In the genomic region with DNA sequence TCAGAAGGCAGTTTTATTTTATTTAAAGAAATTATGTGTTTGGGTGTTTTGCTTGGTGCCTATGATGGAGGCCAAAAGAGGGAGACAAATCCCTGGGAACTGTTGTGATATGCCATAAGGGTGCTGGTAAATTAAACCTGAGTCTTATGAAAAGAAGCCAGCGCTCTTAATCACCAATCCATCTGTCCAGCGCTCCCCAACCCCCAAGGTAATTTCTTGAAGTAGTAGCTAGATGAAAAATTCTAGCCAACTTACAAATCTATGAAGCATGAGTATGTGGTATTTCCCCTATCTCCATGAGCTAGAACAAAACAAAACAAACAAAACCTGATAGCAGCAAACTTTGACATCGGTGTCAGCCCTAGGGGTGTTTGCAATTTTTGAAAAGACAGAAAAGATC, we compare ENCODE assay signal across 9 mouse cellular contexts. TPM values are rescaled to one million over a fixed set of nuclear protein-coding genes. Genes with fewer than 3 reads are reported as not detected.
DNase-seq lines count a peak whose midpoint lies in the region; ATAC-seq and TF ChIP-seq lines count a peak whose summit lies in the region.
"Had no signal": no experiment of that assay in that cellular context is flagged by ENCODE, and none has a peak within 500 bp of the region (broad histone marks: within the 10 kb centered on the region; RNA-seq: fewer than 3 reads in every experiment).

No protein-coding gene starts in this region.

- DNase-seq in embryonic facial prominence, embryonic 10.5 days (ENCODE audit: low spot score), result no peak
- no peak for DNase-seq in layer of hippocampus, adult 2 months (ENCODE audit: low spot score in 2 of 2)
- DNase-seq in layer of hippocampus, adult 8-10 months (ENCODE audit: low spot score in 2 of 2), result no peak
- DNase-seq in spleen, postnatal 4 days (ENCODE audit: low spot score in 2 of 2), result no peak
- no peak for DNase-seq in spleen, adult 12 weeks (ENCODE audit: low spot score)

- no peaks in the 10 kb centered on the region for H3K9me3 ChIP-seq in embryonic facial prominence, embryonic 12.5 days
- H3K9me3 ChIP-seq in embryonic facial prominence, embryonic 10.5 days, result no peaks in the 10 kb centered on the region
- no peaks in the 10 kb centered on the region for H3K9me3 ChIP-seq in hindbrain, embryonic 12.5 days (replicated peaks)
- H3K9me3 ChIP-seq: liver, embryonic 13.5 days had no signal

- TF ChIP-seq CTCF in layer of hippocampus, adult 2 months (conservative IDR thresholded peaks at IDR 0.05), result no peak

- H3K36me3 ChIP-seq in embryonic facial prominence, embryonic 12.5 days, result 0 out of 2 replicates have a peak, but pooled peaks cover 3% of the 10 kb centered on the region
- no peaks in the 10 kb centered on the region for H3K36me3 ChIP-seq in embryonic facial prominence, embryonic 10.5 days (replicated peaks)
- peaks cover 4% of the 10 kb centered on the region for H3K36me3 ChIP-seq in hindbrain, embryonic 12.5 days
- H3K36me3 ChIP-seq in myocyte (ENCODE audit: control insufficient read depth, insufficient read depth), result no peaks in the 10 kb centered on the region
- H3K36me3 ChIP-seq: liver, embryonic 13.5 days had no signal

- no peaks in the 10 kb centered on the region for H3K79me2 ChIP-seq in myocyte (ENCODE audit: control insufficient read depth, insufficient read depth)

- H3K27me3 ChIP-seq in embryonic facial prominence, embryonic 12.5 days, result no peaks in the 10 kb centered on the region
- H3K27me3 ChIP-seq in embryonic facial prominence, embryonic 10.5 days (replicated peaks; ENCODE audit: low read depth, poor library complexity, severe bottlenecking), result no peaks in the 10 kb centered on the region
- H3K27me3 ChIP-seq in hindbrain, embryonic 12.5 days, result no peaks in the 10 kb centered on the region
- no peaks in the 10 kb centered on the region for H3K27me3 ChIP-seq in myocyte (ENCODE audit: control insufficient read depth, insufficient read depth, insufficient read length)
- H3K27me3 ChIP-seq: liver, embryonic 13.5 days had no signal

- peak overlapping the region; percentile 68 for H3K4me2 ChIP-seq in embryonic facial prominence, embryonic 12.5 days (replicated peaks)
- H3K4me2 ChIP-seq in hindbrain, embryonic 12.5 days (replicated peaks), result peak overlapping the region; percentile 62
- H3K4me2 ChIP-seq in myocyte (ENCODE audit: low read depth), result peak overlapping the region; percentile 60

- 78% methylated on average over 3 of the region's 3 CpGs for WGBS in embryonic facial prominence, embryonic 12.5 days
- 84% methylated on average over 3 of the region's 3 CpGs for WGBS in embryonic facial prominence, embryonic 10.5 days
- 84% methylated on average over 3 of the region's 3 CpGs for WGBS in hindbrain, embryonic 12.5 days

- no peak overlapping the region for H3K4me3 ChIP-seq in embryonic facial prominence, embryonic 12.5 days
- H3K4me3 ChIP-seq in embryonic facial prominence, embryonic 10.5 days, result no peak overlapping the region
- no peak overlapping the region for H3K4me3 ChIP-seq in layer of hippocampus, adult 2 months
- no peak overlapping the region for H3K4me3 ChIP-seq in hindbrain, embryonic 12.5 days
- H3K4me3 ChIP-seq in myocyte, result no peak overlapping the region

- no peak overlapping the region for H3K27ac ChIP-seq in embryonic facial prominence, embryonic 12.5 days
- no peak overlapping the region for H3K27ac ChIP-seq in embryonic facial prominence, embryonic 10.5 days (replicated peaks)
- H3K27ac ChIP-seq in layer of hippocampus, adult 2 months, result peak overlapping the region; percentile 24; the same call in 1 of the 2 replicates
- H3K27ac ChIP-seq in hindbrain, embryonic 12.5 days, result no peak overlapping the region
- H3K27ac ChIP-seq: liver, embryonic 13.5 days had no signal

- H3K4me1 ChIP-seq in embryonic facial prominence, embryonic 12.5 days, result peaks cover 15% of the 10 kb centered on the region; the same call in 1 of the 2 replicates
- H3K4me1 ChIP-seq in embryonic facial prominence, embryonic 10.5 days, result peaks cover 21% of the 10 kb centered on the region
- peaks cover 13% of the 10 kb centered on the region for H3K4me1 ChIP-seq in hindbrain, embryonic 12.5 days

- no peak overlapping the region for H3K9ac ChIP-seq in embryonic facial prominence, embryonic 12.5 days
- no peak overlapping the region for H3K9ac ChIP-seq in hindbrain, embryonic 12.5 days

- no peak for TF ChIP-seq POLR2A in myocyte (IDR thresholded peaks at IDR 0.05; ENCODE audit: insufficient read length, low read depth)

- no peak for ATAC-seq in embryonic facial prominence, embryonic 12.5 days (ENCODE audit: insufficient number of reproducible peaks, insufficient read depth, low FRiP score, low TSS enrichment)
- no peak for ATAC-seq in hindbrain, embryonic 12.5 days (ENCODE audit: low FRiP score)

- no peak overlapping the region for H3ac ChIP-seq in myocyte (ENCODE audit: control insufficient read depth, insufficient read length)

TF ChIP-seq in myocyte, 11 proteins besides CTCF, POLR2A, EP300 and RAD21:
- TF ChIP-seq TCF3 (IDR thresholded peaks at IDR 0.05; ENCODE audit: insufficient read length, low read depth), result no peak
- no peak for TF ChIP-seq CEBPB (IDR thresholded peaks at IDR 0.05; ENCODE audit: insufficient read depth, poor library complexity, severe bottlenecking)
- no peak for TF ChIP-seq MYOD1 (IDR thresholded peaks at IDR 0.05; ENCODE audit: control insufficient read depth in 1 of 3, insufficient read length in 2 of 3, low read depth in 2 of 3)
- TF ChIP-seq MAX (IDR thresholded peaks at IDR 0.05; ENCODE audit: low read depth), result no peak
- no peak for TF ChIP-seq REST (IDR thresholded peaks at IDR 0.05; ENCODE audit: insufficient read depth, insufficient read length)
- no peak for TF ChIP-seq E2F4 (IDR thresholded peaks at IDR 0.05; ENCODE audit: insufficient read depth)
- no peak for TF ChIP-seq MYOG (IDR thresholded peaks at IDR 0.05; ENCODE audit: control insufficient read depth in 1 of 3, insufficient read depth in 1 of 3, insufficient read length in 2 of 3, low read depth in 2 of 3)
- TF ChIP-seq TCF12 (IDR thresholded peaks at IDR 0.05; ENCODE audit: insufficient read depth, poor library complexity, severe bottlenecking), result no peak
- no peak for TF ChIP-seq SRF (IDR thresholded peaks at IDR 0.05; ENCODE audit: control insufficient read depth, insufficient read length, low read depth)
- TF ChIP-seq USF1 (IDR thresholded peaks at IDR 0.05; ENCODE audit: low read depth), result no peak
- TF ChIP-seq POLR2AphosphoS2 (IDR thresholded peaks at IDR 0.05; ENCODE audit: insufficient read length, low read depth), result no peak

RNA-seq across cellular contexts. Expression of gene Mapkbp1, which starts 1.2 kb away (rescaled TPM):
- 3.9 and 4.0 TPM in 2 replicates for polyA plus RNA-seq in embryonic facial prominence, embryonic 12.5 days (2016; fragmentation: Nextera tagmentation; extraction: Ambion mirVana)
- polyA plus RNA-seq in embryonic facial prominence, embryonic 10.5 days (2016; fragmentation: Nextera tagmentation; extraction: Ambion mirVana), result 3.5 and 4.0 TPM in 2 replicates
- 10 to 100 TPM; 43.7 to 45.6 TPM for total RNA-seq in layer of hippocampus, adult 2 months (2021)
- total RNA-seq in layer of hippocampus, adult 8-10 months (2022), result 10 to 100 TPM; 38.0 to 56.3 (median 47.2) TPM
- polyA plus RNA-seq in hindbrain, embryonic 12.5 days (2016; fragmentation: Nextera tagmentation; extraction: Ambion mirVana), result 5.6 and 6.0 TPM in 2 replicates
- polyA plus RNA-seq in myocyte (2012; fragmentation: generic; extraction: Trizol), result 6.4 TPM

RNA-seq across cellular contexts. Expression of gene Jmjd7, which starts 56.0 kb away (rescaled TPM):
- polyA plus RNA-seq in embryonic facial prominence, embryonic 12.5 days (2016; fragmentation: Nextera tagmentation; extraction: Ambion mirVana), result 19.0 and 24.1 TPM in 2 replicates
- polyA plus RNA-seq in embryonic facial prominence, embryonic 10.5 days (2016; fragmentation: Nextera tagmentation; extraction: Ambion mirVana), result 20.4 and 20.6 TPM in 2 replicates
- 1 to 10 TPM; 5.5 to 6.6 TPM for total RNA-seq in layer of hippocampus, adult 2 months (2021)
- 1 to 10 TPM; 3.6 to 5.7 (median 4.2) TPM for total RNA-seq in layer of hippocampus, adult 8-10 months (2022)
- polyA plus RNA-seq in hindbrain, embryonic 12.5 days (2016; fragmentation: Nextera tagmentation; extraction: Ambion mirVana), result 22.2 and 22.4 TPM in 2 replicates
- polyA plus RNA-seq in myocyte (2012; fragmentation: generic; extraction: Trizol), result 10.7 TPM

RNA-seq across cellular contexts. Expression of gene Gm28042, which starts 56.0 kb away (rescaled TPM):
- polyA plus RNA-seq in embryonic facial prominence, embryonic 12.5 days (2016; fragmentation: Nextera tagmentation; extraction: Ambion mirVana), result 6.1 and 6.4 TPM in 2 replicates
- polyA plus RNA-seq in embryonic facial prominence, embryonic 10.5 days (2016; fragmentation: Nextera tagmentation; extraction: Ambion mirVana), result 5.6 and 6.2 TPM in 2 replicates
- total RNA-seq in layer of hippocampus, adult 2 months (2021), result 1 to 10 TPM; 1.1 to 2.4 TPM
- 1 to 10 TPM; 1.9 to 7.8 (median 3.4) TPM for total RNA-seq in layer of hippocampus, adult 8-10 months (2022)
- polyA plus RNA-seq in hindbrain, embryonic 12.5 days (2016; fragmentation: Nextera tagmentation; extraction: Ambion mirVana), result 5.5 and 6.1 TPM in 2 replicates
- 1.1 TPM for polyA plus RNA-seq in myocyte (2012; fragmentation: generic; extraction: Trizol)
